ENCODE assay signal across 8 mouse cellular contexts in the genomic region with DNA sequence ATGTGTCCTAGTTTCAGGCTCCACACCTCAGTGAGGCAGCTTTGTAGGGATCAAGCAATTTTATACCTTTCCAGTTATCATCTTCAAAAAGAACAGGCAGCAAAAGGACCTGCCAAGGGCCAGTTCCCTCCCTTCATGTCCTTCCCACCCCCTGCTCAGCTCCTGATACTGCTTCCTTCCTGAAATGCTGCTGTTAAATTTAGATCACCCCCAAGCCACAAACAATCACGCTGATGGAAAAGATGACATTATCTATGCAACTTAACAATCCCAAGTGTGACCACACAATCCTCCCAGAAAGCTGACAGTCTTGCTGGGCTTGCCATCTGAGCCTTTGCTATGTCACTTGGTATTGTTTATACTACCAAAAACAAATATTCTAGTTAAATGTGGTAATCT. TPM values are rescaled to one million over a fixed set of nuclear protein-coding genes. Genes with fewer than 3 reads are reported as not detected.
DNase-seq lines count a peak whose midpoint lies in the region; ATAC-seq and TF ChIP-seq lines count a peak whose summit lies in the region.
"Had no signal": no experiment of that assay in that cellular context is flagged by ENCODE, and none has a peak within 500 bp of the region (broad histone marks: within the 10 kb centered on the region; RNA-seq: fewer than 3 reads in every experiment).

No protein-coding gene starts in this region.

- peak overlapping the region; percentile 70 for H3K27ac ChIP-seq in heart, embryonic 13.5 days (replicated peaks)
- peak overlapping the region; percentile 10; the same call in 1 of the 2 replicates for H3K27ac ChIP-seq in lung, postnatal 0 days (ENCODE audit: low read length)
- H3K27ac ChIP-seq: limb, embryonic 15.5 days had no signal

- TF ChIP-seq CTCF in lung, adult 2 months (IDR thresholded peaks at IDR 0.05; ENCODE audit: insufficient read depth, low read length) = no peak
- no peak for TF ChIP-seq CTCF in lung, postnatal 0 days (IDR thresholded peaks at IDR 0.05)

- WGBS in lung, adult 2 months = 13% methylated on average over 1 of the region's 1 CpGs
- WGBS in heart, embryonic 13.5 days = 30% methylated on average over 1 of the region's 1 CpGs
- 43% methylated on average over 1 of the region's 1 CpGs for WGBS in lung, postnatal 0 days

- no peak for ATAC-seq in heart, embryonic 13.5 days (ENCODE audit: extremely low read depth, insufficient number of reproducible peaks, low FRiP score, low TSS enrichment)
- ATAC-seq in lung, postnatal 0 days = no peak

- peak overlapping the region; percentile 35 for H3K4me2 ChIP-seq in heart, embryonic 13.5 days
- 0 out of 2 replicates have a peak overlapping the region, but pooled peaks have one; percentile 9 for H3K4me2 ChIP-seq in lung, postnatal 0 days (replicated peaks; ENCODE audit: low read depth, low read length)
- H3K4me2 ChIP-seq: limb, embryonic 15.5 days had no signal

- H3K27me3 ChIP-seq in heart, embryonic 13.5 days (replicated peaks) = no peaks in the 10 kb centered on the region
- H3K27me3 ChIP-seq in lung, postnatal 0 days (replicated peaks; ENCODE audit: insufficient read depth, low read length) = no peaks in the 10 kb centered on the region
- H3K27me3 ChIP-seq: limb, embryonic 15.5 days had no signal

- peaks cover 37% of the 10 kb centered on the region for H3K4me1 ChIP-seq in lung, adult 2 months (ENCODE audit: control insufficient read depth, insufficient read depth, low read length)
- H3K4me1 ChIP-seq in heart, embryonic 13.5 days = peaks cover 48% of the 10 kb centered on the region
- H3K4me1 ChIP-seq in lung, postnatal 0 days (ENCODE audit: insufficient read depth, low read depth, low read length) = peaks cover 8% of the 10 kb centered on the region; the same call in 1 of the 2 replicates

- TF ChIP-seq EP300 in lung, postnatal 0 days (IDR thresholded peaks at IDR 0.05) = peak; percentile 56

- peak; percentile 27 to 28 for DNase-seq in lung, adult 18-20 months
- no peak for DNase-seq in lung, adult 2 months
- DNase-seq in lung, postnatal 0 days (ENCODE audit: low spot score) = peak; percentile 31
- no peak for DNase-seq in right cerebral cortex, adult 2 months (ENCODE audit: low spot score in 2 of 2)
- DNase-seq in cerebellum, postnatal 4 days (ENCODE audit: low spot score in 2 of 2) = no peak
- DNase-seq in cerebellum, adult 11-12 months = no peak

- no peak overlapping the region for H3K4me3 ChIP-seq in lung, adult 2 months (replicated peaks; ENCODE audit: extremely low read depth, low read depth, low read length)
- H3K4me3 ChIP-seq in heart, embryonic 13.5 days = no peak overlapping the region
- H3K4me3 ChIP-seq in lung, postnatal 0 days (ENCODE audit: low read depth, low read length) = no peak overlapping the region
- H3K4me3 ChIP-seq: limb, embryonic 15.5 days had no signal

- H3K9me3 ChIP-seq in heart, embryonic 13.5 days = no peaks in the 10 kb centered on the region
- no peaks in the 10 kb centered on the region for H3K9me3 ChIP-seq in lung, postnatal 0 days (ENCODE audit: low read length)
- H3K9me3 ChIP-seq: limb, embryonic 15.5 days had no signal

- H3K36me3 ChIP-seq in heart, embryonic 13.5 days = peaks cover 20% of the 10 kb centered on the region
- no peaks in the 10 kb centered on the region for H3K36me3 ChIP-seq in lung, postnatal 0 days (ENCODE audit: insufficient read depth, low read length)

- peak overlapping the region; percentile 24 for H3K9ac ChIP-seq in heart, embryonic 13.5 days
- H3K9ac ChIP-seq in lung, postnatal 0 days (replicated peaks; ENCODE audit: low read depth) = no peak overlapping the region
- H3K9ac ChIP-seq: limb, embryonic 15.5 days had no signal

- no peak for TF ChIP-seq POLR2A in lung, adult 2 months (IDR thresholded peaks at IDR 0.05; ENCODE audit: borderline replicate concordance, extremely low read depth, low read depth, low read length)

RNA-seq across cellular contexts. Expression of a gene that starts 5.7 kb away (rescaled TPM):
- polyA plus RNA-seq in lung, adult 2 months (2012; rRNA removed) = 40.2 and 62.6 TPM in 2 replicates
- 16.1 and 16.4 TPM in 2 replicates for polyA plus RNA-seq in heart, embryonic 13.5 days (2015; fragmentation: Nextera tagmentation; extraction: Ambion mirVana)
- polyA plus RNA-seq in lung, postnatal 0 days (2015; fragmentation: Nextera tagmentation; extraction: Ambion mirVana) = 19.3 and 21.7 TPM in 2 replicates

RNA-seq across cellular contexts. Expression of a gene that starts 30.9 kb away (rescaled TPM):
- polyA plus RNA-seq in lung, adult 2 months (2012; rRNA removed) = 107 and 131 TPM in 2 replicates
- polyA plus RNA-seq in heart, embryonic 13.5 days (2015; fragmentation: Nextera tagmentation; extraction: Ambion mirVana) = 60.4 and 62.1 TPM in 2 replicates
- 36.9 and 37.5 TPM in 2 replicates for polyA plus RNA-seq in lung, postnatal 0 days (2015; fragmentation: Nextera tagmentation; extraction: Ambion mirVana)

RNA-seq across cellular contexts. Expression of a gene that starts 30.9 kb away (rescaled TPM):
- 24.4 and 37.5 TPM in 2 replicates for polyA plus RNA-seq in lung, adult 2 months (2012; rRNA removed)
- polyA plus RNA-seq in heart, embryonic 13.5 days (2015; fragmentation: Nextera tagmentation; extraction: Ambion mirVana) = 0.06 TPM in 1 of 2 replicates, not detected in the other
- 4.5 and 4.9 TPM in 2 replicates for polyA plus RNA-seq in lung, postnatal 0 days (2015; fragmentation: Nextera tagmentation; extraction: Ambion mirVana)

RNA-seq across cellular contexts. Expression of a gene that starts 33.2 kb away (rescaled TPM):
- 1.0 and 1.4 TPM in 2 replicates for polyA plus RNA-seq in lung, adult 2 months (2012; rRNA removed)
- 0.23 and 0.38 TPM in 2 replicates for polyA plus RNA-seq in heart, embryonic 13.5 days (2015; fragmentation: Nextera tagmentation; extraction: Ambion mirVana)
- 0.24 and 0.26 TPM in 2 replicates for polyA plus RNA-seq in lung, postnatal 0 days (2015; fragmentation: Nextera tagmentation; extraction: Ambion mirVana)

RNA-seq across cellular contexts. Expression of a gene that starts 38.5 kb away (rescaled TPM):
- not detected in 2 replicates for polyA plus RNA-seq in lung, adult 2 months (2012; rRNA removed)
- 0.13 and 0.15 TPM in 2 replicates for polyA plus RNA-seq in heart, embryonic 13.5 days (2015; fragmentation: Nextera tagmentation; extraction: Ambion mirVana)
- polyA plus RNA-seq in lung, postnatal 0 days (2015; fragmentation: Nextera tagmentation; extraction: Ambion mirVana) = not detected in 2 replicates

Comparison
In these comparisons a context has a peak if more than half of its experiments do, and no peak if none do; other contexts are left out.
1. DNase-seq: peak in lung, adult 18-20 months (2 of 2) and lung, postnatal 0 days (single experiment); none in lung, adult 2 months (single experiment), right cerebral cortex, adult 2 months (0 of 2), cerebellum, postnatal 4 days (0 of 2) and cerebellum, adult 11-12 months (single experiment).